Mouse (Mus musculus) induced T-regulatory cell, adult 2 months (primary cell): Measurements from ENCODE around the gene Sde2.
"Not testable (repeated sequence)": the region's sequence is repeated elsewhere in the genome, so short reads cannot be mapped to it uniquely, and the experiment has no call there.

Source experiments
- DNase-seq: peaks from one replicate; pipeline ENCODE4 v3.0.0-alpha.2; 2012; ENCODE audit warnings: low read depth

The Sde2 gene

GRCm38 (mm10) chr1:180888556-180889042 is 37.7 kb downstream of the Sde2 start:
- peak; percentile 27 for DNase-seq

- no peak for DNase-seq
Measured at GRCm38 (mm10) chr1:180889172-180889571, 38.2 kb downstream of the Sde2 start.

GRCm38 (mm10) chr1:180889841-180890240 is 38.9 kb downstream of the Sde2 start:
- DNase-seq, result peak; percentile 51

- DNase-seq, result no peak
Measured at GRCm38 (mm10) chr1:180892808-180893207, 41.9 kb downstream of the Sde2 start, which contains the start of gene Lefty2. Gene Lefty2 (plus strand): TSS chr1:180893108.

- DNase-seq, result not testable (repeated sequence)
Measured at GRCm38 (mm10) chr1:180894088-180894987, 43.4 kb downstream of the Sde2 start.

- peak; percentile 87 for DNase-seq
Measured at GRCm38 (mm10) chr1:180901107-180901506, 50.2 kb downstream of the Sde2 start.

- peak; percentile 43 for DNase-seq
Measured at GRCm38 (mm10) chr1:180902915-180903314, 52.0 kb downstream of the Sde2 start.

- DNase-seq, result no peak
Measured at GRCm38 (mm10) chr1:180903666-180904038, 52.7 kb downstream of the Sde2 start.

- peak; percentile 96 for DNase-seq
Measured at GRCm38 (mm10) chr1:180904039-180904814, 53.3 kb downstream of the Sde2 start, which contains the start of gene Pycr2. Gene Pycr2 (plus strand): TSS chr1:180904293.

- no peak for DNase-seq
Measured at GRCm38 (mm10) chr1:180904815-180905080, 53.8 kb downstream of the Sde2 start.

GRCm38 (mm10) chr1:180905307-180905706 is 54.4 kb downstream of the Sde2 start:
- no peak for DNase-seq

- no peak for DNase-seq
Measured at GRCm38 (mm10) chr1:180905876-180906275, 54.9 kb downstream of the Sde2 start.

- DNase-seq, result peak; percentile 48
Measured at GRCm38 (mm10) chr1:180906461-180907147, 55.7 kb downstream of the Sde2 start.

- peak; percentile 48 for DNase-seq
Measured at GRCm38 (mm10) chr1:180911138-180911537, 60.2 kb downstream of the Sde2 start.

GRCm38 (mm10) chr1:180911653-180912287 is 60.8 kb downstream of the Sde2 start:
- peak; percentile 83 for DNase-seq

- DNase-seq, result peak; percentile 57
Measured at GRCm38 (mm10) chr1:180912792-180913191, 61.9 kb downstream of the Sde2 start.

- DNase-seq, result no peak
Measured at GRCm38 (mm10) chr1:180913797-180914196, 62.9 kb downstream of the Sde2 start.

GRCm38 (mm10) chr1:180916425-180916824 is 65.5 kb downstream of the Sde2 start:
- DNase-seq, result peak; percentile 85

- no peak for DNase-seq
Measured at GRCm38 (mm10) chr1:180917053-180917452, 66.1 kb downstream of the Sde2 start.
